Mouse (Mus musculus) ES-E14 (cell line): Measurements from ENCODE around the gene Trp53rka.

Experiments
- CHD2 ChIP-seq: IDR thresholded peaks from 2 replicates; pipeline ENCODE4 v1.6.1; 2014; ENCODE audit warnings: mild to moderate bottlenecking, low read depth, low read length, inconsistent platforms
- HCFC1 ChIP-seq: IDR thresholded peaks from 2 replicates; pipeline ENCODE4 v1.6.1; 2012; ENCODE audit warnings: low read length, inconsistent platforms, borderline replicate concordance; ENCODE audit not compliant: insufficient read depth
- MAFK ChIP-seq: IDR thresholded peaks from 2 replicates; pipeline ENCODE4 v1.6.1; 2014; ENCODE audit warnings: mild to moderate bottlenecking, low read depth, low read length, inconsistent platforms; ENCODE audit not compliant: insufficient read depth
- ZNF384 ChIP-seq: IDR thresholded peaks from 2 replicates; pipeline ENCODE4 v1.6.1; 2012; ENCODE audit warnings: low read depth, low read length, inconsistent platforms

DNA sequence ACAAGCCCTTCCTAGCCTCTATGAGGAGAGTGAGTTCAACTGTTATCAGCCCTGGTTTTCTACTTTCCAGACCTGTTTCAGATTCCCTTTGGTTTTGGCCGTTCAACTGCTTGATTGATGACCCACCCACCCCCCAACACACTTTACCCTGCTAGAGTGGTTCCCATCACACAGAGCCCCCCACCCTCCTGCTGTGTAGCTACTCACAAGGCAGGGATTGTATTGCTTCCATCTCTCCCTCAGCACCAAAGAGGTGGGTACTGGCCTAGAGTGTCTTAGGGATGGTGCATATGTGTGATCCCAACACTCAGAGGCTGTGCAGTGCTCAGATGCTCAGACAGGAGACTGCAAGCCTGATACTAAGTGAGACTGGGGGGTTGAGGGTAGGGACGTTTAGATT is 1.4 kb upstream of the Trp53rka start:
- TF ChIP-seq HCFC1 (no peak), CHD2 (no peak), ZNF384 (no peak), MAFK (no peak)
